Mouse (Mus musculus) spleen, adult 12 weeks (tissue): ENCODE results near the gene Smg6.

Experiments
- DNase-seq: peaks from one replicate; pipeline ENCODE4 v3.0.0; 2022; ENCODE audit warnings: low spot score

Smg6 gene

DNA sequence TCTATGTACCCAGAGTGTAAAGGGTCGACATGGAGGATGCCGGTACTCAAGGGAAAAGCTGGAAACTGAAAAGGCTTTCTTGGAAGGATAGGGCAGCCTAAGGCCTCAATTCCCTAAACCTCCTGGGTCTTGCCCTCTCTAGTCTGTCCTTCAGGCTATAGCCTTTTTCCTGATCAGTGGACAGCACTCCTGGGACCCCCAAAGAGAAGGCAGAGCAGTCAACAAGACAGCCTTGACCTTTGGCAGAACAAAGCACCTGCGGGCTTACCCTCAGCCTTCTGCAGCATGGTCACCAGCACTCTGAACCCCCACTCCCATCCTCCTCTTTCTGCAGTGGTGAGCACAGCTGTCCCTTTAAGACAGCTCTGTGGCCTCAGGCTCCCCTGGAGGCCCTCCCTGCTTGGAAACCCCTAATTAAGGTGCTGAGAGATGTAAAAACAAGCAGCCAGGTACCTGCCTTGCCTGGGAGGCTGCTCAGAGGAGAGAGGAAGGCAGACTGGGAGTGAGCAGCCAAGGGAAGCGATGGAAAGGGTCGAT, 265.4 kb downstream of the Smg6 start, which contains the start of gene Dph1:
Gene Dph1 (minus strand): TSS at position 337 of the 537 bp plus-strand sequence.
- no peak for DNase-seq

DNA sequence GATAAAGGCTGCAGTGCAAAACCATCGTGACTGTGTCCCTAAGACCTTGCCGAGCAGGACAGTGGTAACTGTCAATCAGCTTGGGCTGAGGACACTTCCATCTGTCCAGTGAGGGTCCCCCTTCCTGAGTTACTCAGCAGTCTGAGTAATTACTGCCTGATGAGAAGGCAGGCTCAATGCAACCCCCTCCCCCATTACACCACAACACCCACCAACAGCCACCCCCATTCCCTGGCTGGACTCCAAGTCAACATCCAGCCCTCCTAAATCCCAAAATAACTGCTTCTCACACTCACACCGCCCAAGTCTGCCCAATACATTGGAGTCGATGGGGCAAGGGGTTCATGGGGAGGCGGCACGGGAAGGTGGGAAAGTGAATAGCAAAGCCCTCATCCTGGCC, 266.2 kb downstream of the Smg6 start:
- DNase-seq, result no peak

DNA sequence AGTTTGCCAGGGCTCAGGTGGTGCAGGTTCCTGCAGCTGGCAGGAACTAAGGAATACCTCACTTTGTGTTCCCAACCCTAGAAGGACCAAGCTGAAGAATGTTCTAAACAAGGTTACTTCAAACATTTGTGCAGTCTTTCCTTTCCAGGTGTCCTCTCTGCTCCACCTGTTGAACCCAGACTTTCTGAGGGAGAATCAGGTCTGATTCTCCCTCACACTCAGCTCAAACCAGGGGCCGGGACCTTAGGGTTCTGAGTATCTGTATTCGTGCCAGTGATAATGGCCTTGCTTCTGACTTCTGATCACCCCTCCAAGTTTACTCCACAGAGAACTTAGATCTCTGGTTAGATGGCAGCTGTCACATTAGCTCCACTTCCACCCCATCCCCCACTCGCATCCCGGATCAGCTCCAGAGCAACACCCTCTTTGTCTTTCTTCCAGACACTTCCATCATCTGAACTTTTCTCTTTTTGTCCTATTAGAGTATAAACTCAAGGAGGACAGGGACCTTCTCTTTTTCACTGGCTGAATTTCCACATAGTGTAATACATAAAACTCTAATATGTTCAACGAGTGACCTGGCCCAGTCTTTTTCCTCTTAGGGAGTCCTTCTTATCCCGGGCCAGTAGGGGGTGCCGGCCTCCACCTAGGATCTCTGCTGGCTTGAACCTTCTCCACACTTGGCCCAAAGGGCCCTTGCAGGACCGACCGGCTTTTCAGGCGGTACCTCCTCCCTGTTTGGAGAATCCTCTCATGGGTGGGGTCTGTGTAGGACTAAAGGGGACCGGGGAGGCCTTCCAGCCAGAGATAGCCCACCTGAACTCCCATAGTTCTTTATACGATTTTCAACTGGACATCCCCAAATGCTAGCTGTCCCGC, 267.0 kb downstream of the Smg6 start:
- no peak for DNase-seq

DNA sequence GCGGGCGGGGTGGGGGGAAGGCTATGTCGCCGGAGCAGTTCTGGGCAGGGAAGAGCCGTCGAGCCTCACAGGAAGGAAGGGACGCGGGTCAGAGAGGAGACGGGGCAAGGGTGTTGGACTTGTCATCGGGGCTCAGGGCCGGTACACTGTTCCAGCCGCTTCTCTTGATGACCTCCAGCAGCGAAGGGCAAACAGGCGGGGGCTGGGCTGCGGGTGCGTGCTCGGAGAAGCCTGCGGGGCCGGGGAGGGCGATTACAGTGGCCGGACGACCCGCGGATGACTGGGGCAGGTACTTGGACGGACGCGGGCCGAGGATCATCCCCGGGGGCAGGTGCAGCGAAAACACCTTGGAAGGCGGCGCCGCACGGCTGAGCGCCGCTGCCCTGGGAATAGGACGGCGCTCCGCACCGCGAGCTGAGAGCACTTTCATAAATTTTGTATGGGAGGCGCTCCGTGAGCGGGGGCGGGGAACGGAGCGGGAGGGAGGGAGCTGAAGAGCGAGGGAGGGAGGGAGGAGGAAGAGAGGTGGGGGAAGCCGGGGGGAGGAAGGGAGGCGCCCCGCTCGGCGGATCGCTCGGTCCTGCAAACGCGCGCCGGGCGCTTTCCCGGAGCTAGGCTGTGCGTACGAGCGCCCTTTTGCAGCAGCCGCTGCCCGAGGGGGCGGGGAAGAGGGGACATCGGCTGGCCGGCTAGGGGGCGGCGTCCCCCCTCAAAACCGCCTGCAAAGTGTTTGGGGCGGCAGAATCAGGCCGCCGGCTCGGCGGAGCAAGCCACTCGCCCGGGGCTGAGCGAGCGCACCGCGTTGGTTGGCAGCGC, 267.8 kb downstream of the Smg6 start, which contains the start of gene Rtn4rl1:
Gene Rtn4rl1 (plus strand): TSS at position 528 of the 816 bp plus-strand sequence.
- no peak for DNase-seq

DNA sequence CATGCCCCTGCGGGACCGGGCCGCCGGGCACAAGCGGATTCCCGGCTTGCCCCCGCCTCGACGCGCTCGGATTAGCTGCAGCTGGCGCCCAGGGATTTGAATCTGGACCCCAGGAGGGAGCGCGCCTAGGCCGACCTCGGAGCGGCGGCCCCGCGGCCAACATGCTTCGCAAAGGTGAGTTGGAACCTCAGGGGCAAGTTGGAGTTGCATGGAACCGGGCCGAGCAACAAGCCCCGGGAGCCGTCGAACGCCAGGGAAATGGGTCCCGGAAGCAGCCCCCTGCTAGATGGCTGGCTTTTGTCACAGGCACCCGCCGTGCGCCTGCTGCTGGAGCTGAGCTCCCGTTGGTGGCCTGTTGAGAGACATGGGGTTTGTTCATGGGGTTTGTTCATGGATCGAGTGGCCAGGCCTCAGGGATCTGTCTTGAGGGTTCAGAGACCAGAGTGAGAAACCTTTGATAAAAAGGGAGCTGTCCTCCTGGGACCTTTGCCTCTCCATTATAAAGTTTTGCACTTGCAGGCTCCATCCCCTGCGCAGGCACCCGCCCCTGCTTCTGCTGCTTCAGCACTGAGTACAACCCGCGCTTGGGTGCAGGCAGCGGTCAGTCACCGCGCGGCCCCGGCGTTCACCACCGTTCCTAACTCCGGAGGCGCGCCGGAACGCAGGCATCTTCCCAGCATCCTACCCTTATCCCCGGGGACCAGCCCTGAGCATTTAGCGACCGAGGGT, 268.7 kb downstream of the Smg6 start:
- DNase-seq, result no peak

DNA sequence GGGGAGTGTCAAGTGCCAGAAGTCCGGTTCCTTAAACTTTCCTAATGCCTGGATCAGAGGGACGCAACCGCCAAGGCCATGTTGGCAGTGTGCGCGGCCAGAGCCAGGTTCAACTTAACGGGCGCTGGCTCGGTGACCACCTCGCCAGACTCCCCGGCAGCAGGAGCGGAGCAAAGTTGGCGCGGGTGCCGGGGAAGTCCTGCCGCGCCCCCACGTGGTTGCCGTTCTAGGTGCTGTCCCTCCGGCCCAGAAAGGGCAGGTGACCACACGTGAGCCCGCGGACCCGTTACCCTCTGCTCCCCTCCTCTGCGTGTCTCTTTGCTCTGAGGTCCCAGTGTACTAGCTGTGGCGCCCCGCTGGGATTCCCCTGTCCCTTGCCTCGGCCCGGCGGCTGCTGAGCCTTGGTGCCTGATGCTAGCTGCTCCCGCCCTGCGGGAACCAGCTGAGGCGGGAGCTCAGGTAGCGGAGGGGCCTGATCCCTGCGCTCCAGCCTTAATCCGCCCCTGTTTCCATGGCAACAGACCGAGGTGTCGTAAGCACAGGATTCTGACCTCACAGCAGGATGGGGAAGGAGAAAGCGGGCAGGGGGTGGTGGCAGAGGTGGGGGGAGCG, 269.3 kb downstream of the Smg6 start:
- no peak for DNase-seq

DNA sequence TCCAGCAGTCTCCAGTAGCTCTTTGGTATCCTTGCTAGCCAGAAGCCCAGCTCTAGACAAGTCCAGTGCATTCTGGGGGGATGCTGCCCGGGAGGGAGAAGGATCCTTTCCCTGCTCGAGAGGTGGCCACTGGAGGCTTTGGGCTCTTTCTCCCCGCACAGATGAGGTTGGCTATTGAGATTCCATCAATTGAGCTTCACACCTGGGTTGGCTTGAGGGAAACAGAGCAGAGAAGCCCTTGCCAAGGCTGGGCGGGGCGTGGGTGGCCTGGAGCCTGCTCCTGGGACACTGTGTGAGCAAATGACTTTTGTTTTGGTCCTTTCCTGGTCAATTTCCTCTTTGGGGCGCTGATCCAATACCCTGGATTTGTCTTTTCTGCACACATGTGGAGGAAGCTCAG, 270.5 kb downstream of the Smg6 start:
- DNase-seq, result no peak

DNA sequence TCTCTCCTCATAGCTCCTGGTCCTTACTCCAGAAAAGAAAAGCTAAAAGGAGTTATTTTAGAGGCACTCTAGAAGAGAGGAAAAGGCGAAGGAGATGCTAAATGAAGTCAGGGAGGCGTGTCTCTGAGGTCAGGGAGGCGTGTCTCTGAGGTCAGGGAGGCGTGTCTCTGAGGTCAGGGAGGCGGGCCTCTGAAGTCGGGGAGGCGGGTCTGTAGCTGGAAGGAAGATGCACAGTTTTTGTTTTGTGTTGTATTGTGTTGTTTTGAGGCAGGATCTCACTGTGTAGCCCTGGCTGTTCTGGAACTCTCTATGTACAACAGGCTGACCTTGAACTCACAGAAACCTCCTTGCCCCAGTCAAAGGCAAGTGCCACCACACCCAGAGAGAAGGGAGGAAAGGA, 272.3 kb downstream of the Smg6 start:
- no peak for DNase-seq

DNA sequence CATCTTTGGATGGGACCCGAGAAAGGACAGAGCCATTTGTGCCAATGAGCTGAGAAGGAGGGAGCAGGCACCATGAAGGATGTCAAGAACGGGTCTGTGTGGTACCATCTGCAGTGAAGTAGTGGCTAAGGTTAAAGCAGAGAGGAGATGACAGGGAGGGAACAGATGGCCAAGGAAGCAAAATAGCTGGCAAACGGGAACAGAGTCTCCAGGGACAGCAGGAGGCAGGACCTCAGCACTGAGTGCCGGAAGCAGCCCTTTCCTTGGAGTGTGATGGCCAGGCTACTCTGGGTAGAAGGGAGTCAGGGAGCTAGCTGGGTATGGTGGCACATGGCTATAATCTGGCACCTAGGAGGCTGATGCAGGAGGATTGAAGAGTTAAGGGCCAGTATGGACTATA, 273.2 kb downstream of the Smg6 start:
- no peak for DNase-seq

DNA sequence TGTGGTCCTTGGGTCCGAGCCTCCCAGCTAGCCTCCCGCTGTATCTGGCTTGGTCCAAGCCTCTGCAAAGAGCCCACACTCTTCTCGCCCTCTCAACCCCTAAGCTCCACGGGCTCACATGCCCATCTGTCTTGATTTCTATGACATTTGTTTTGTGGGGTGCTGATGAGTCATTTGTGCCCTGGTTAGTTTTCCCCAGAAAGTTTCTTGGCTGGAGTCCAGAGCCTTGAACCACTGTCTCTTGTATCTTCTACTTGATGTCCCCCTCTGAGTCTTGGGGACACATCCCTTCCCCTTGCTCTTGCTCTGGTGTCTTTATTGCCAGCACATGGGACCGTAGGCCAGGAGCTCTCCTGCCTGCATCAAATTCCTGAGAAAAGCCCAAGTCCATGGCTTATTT, 274.3 kb downstream of the Smg6 start:
- DNase-seq, result no peak

DNA sequence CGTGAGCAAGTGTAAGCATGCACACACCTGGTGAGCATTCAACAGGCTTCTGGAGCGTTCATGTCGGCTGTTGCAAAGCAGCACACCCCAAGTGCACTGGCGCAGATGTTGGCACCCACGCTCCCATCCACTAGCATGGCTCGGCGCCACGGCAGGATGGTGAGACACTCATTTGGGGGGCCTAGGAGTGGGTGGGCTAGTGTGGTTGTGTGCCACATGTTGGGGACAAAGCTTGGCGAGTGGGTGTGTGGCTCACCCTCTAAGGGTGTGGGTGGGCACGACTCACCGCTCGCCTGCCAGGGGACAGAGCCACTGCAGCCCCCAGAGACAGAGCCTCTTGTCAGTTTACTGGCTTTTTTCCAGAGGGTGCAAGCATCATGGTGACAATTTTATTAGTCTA, 275.3 kb downstream of the Smg6 start:
- DNase-seq, result no peak

DNA sequence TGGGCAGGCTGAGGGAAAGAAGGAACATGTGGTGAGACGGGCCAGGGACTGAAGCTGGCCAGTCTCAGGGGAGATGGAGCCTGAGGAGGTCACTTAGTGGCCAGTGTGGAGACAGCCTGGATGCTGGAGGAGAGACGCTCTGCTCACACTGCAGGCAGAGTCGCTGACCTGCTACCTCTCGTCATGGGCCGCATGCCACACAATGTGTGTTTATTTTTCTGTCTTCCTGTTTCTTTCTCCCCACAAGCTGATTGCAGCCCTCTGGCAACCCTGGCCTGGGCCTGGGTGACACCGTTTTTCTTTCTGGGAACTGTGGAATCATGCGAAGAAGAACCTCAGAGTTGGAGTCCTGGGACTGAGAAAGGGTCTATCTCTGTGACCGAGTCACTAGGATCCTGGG, 276.1 kb downstream of the Smg6 start:
- no peak for DNase-seq

DNA sequence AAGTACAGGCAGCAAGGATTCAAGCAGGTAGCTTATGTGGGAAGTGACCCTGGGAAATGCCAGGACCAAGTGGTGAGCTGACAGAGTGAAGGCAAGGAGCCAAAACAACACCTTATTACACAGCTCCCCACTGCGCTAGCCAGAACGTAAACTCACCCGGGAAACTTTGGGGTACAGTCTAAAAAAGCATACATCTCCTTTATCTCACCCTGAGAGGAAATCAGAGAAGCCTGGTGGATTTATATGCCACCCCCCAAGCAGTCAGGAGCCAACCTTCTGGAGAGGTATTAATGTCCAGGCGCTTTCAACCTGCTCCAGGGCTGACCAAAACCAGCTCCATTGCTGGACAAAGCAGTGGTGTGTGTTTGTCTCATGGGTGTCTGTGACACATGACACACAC, 278.3 kb downstream of the Smg6 start:
- no peak for DNase-seq

DNA sequence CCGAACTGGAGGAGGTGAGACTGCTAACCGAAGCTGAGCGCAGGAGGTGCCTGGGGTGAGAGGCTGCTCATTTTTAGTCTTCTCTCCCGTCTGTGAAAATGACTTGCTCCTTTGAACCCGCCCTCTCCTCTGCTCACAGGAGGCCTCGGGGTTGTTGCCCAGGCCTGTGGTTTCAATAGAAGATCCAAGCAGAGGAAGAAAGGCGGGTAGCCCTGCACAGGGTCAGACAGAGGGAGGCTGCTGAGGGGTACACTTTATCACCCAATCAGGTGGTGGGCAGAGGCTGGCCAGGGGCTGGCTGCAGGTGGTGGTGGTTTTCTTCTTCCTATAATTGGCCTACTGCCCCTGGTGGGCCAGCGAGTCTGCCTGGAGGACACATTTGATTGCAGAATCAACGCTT, 278.8 kb downstream of the Smg6 start:
- DNase-seq, result no peak

DNA sequence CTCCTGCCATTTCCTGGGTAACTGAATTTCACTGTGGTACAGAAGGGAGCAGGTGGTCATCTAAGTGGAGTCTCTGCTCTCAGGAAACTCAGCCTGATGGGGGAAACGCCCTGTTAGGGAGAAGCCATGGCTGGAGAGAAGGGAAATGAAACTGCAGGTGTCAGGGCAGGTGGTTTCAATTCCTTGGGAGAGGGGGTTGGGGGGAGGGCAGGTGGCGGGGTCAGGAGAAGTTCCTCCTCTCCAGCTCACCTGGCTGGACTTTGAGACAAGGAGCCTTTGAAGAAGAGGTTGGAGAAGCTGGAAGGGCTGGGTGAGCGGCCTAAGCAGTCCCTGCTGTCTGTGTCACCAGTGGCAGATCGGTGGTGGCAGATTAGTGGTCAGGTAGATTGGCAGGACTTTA, 280.7 kb downstream of the Smg6 start:
- no peak for DNase-seq

DNA sequence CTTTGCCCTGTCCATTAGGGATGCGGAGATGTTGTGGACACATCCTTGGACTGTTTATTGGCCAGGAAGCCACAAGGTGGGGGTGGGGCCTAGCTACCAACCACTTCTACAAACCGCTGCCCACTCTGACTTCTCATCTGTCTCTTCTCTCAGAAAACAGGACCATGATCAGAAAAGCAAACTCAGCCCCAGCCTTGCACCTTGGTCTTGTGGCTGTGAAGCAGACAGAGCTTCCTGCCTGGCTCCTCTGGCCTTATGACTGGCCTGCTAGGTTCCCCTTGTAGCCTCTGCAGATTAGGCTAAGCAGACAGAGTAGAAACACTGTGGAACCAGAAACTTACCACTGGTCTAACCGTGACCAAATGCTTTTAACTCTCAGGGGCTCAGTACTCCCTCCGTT, 283.7 kb downstream of the Smg6 start:
- DNase-seq, result no peak

DNA sequence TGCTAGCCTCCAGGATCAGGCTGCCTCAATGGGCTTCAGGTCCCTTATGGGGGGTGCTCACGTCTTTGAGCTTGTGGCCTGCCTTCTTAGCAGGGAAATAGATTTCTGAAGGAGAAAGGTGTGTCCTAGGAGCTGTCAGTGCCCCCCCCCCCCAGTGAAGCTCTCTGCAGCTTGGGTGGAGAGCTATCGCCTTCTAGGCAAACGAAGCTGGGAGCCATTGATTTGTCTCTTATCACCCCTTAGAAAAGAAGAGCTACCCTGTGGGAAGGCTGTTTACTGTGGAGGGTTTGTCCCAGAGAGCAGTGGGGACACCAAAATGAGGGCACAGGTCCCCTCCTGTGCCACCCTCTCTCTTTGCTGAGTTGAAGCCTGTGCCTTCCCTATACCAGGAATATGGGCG, 284.5 kb downstream of the Smg6 start:
- DNase-seq, result no peak

DNA sequence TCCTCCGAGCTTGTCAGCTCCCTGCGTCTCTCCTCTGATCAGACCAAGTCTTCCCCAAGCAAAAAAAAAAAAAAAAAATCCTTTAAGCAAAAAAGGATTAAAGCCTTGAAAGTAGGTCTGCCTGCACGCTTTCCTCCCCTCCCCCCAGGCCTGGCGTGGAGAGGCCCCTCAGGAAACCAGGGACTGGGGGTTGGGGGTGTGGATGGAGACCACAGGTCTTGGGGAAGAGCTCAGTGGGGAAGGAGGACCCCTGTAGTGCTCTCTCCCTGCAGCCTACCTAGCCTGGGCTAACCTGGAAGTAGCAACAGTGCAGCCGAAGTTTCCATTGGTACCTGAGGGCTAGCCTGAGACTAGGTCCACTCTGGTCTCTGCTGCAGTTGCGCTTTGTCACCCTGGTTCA, 285.1 kb downstream of the Smg6 start:
- DNase-seq, result no peak

DNA sequence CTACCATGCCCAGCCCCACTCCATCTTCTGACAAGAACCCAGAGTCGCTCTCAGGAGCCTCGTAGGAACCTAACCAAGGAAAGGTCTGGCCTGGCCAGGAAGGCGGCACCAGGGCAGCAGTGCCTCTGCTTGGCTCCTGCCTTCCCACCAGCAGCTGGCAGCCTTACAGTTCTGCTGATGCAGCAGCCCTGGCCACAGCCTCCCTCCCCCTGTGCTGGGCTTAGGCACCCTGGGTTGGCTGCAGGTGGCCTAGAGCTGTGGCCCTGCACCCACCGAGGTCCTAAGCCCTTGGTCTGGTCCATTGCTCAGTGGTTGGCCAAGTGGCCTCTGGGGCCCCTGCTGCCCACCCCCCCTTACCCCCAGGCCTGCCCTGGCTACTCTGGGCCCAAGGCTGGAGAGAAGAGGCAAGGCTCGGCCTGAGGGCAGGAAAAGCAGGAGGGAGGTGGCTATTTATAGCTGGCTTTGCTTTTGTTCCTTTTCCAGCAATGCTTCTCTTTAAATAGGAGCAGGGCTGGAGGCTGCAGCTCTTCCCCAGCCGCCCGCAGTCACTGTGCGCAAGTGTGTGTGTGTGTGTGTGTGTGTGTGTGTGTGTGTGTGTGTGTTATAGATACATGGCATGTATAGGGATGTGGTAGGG, 286.5 kb downstream of the Smg6 start:
- no peak for DNase-seq

DNA sequence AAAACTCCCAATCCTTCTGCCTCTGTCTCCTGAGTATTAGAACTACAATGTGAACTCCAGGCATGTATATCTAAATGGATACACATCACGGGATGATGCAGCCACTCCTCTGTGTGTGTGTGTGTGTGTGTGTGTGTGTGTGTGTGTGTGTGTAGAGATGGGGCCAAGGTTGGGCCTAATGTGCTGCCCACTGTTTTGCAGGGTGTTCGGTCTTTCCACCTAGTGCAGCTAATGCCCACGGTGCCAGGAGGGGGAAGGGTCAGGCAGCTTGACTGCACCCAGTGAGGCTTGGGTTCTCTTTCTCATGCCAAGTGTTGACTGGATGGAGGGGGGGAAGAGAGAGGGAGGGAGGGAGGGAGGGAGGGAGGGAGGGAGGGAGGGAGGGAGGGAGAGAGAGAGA, 287.3 kb downstream of the Smg6 start:
- DNase-seq, result no peak

DNA sequence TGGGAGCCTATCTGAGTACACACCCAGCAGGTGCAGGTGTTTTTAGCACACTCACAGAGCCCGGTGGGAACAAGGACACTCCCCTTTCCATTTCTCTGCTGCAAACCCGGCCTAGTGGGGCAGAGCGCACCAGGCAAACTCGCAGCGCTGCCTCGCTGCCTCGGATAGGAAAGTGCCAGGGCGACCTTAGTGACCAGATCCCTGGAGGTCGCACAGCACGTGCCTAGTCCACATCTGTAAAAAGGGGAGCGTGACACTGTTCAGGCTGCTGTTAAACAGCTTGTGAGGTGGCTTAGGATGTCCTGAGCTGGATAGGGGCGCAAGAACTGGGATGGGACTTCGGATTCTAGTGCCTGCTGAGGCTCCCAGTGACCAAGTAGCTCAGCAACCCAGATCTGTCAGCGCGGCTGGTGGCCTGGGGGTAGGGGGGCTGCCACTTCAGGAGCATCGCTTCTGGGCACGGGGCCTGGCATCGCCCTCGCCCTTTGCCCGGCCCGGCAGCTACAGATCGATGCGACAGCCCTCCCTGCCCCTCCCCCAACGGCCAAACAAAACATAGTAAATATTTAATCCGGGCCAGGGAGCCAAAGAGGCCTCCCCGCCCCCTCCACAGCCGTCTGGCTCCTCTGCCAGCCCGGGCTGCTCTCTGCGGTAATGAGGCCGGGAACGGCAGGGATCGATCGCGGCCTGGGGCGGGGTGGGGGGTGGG, 287.9 kb downstream of the Smg6 start:
- no peak for DNase-seq
